Mouse (Mus musculus): ENCODE measurements around the gene Ift140. TPM values are rescaled to one million over a fixed set of nuclear protein-coding genes. Genes with fewer than 3 reads are reported as not detected.

Ift140 gene
- polyA plus RNA-seq, 1 experiment from 2014 or later = 18.0 TPM

DNA sequence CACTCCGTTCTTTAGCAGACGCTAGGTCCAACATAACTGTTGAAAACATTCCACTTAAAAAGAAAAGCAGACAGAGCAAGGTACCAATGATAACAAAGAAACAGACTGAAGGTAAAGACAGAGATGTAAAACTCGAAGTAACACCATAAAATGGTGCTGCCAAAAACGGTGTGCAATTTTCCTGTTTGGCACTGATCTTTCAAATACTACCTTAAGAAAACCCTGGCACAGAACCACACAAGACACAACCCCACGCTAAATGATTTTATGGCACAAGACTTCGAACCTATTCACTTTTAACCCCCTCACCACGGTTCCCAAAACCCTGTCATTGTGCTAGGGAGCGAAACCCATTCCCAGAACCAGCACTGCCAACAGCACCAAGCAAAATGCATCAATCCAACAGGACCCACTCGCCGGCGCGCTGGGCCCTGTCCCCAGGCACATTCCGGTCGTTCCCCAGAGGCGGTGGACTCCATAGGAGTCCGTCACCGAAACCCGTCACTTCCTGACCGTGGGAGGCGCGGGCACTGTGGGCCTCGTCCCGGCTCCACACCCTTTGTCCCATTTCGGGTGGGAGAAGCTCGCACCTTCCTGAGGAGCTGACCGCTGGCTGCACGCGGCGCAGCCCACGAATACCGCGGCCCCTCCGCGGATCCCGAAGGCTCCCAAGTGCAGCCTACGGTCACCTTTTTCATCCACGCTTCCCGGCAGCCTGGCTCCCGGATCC, 879 bp upstream of the Ift140 start:
- WGBS = under 1% methylated on average over 39 of the region's 39 CpGs
- Histone ChIP-seq H3K27ac (ENCODE audit: low read depth) (peak overlapping the region; percentile 86), H3K4me3 (ENCODE audit: low read depth, low read length) (peak overlapping the region; percentile 98), H3K4me1 (ENCODE audit: insufficient read depth) (0 out of 2 replicates have a peak, but pooled peaks cover 4% of the 10 kb centered on the region), H3K27me3 (ENCODE audit: insufficient read depth, low read length) (no peaks in the 10 kb centered on the region), H3K4me2 (peak overlapping the region; percentile 90), H3K9me3 (ENCODE audit: low read depth, low read length) (no peaks in the 10 kb centered on the region), H3K9ac (peak overlapping the region; percentile 86), H3K36me3 (ENCODE audit: insufficient read depth) (peaks cover 25% of the 10 kb centered on the region)
- DNase-seq (peak; percentile 59), ATAC-seq (ENCODE audit: insufficient read depth) (peak; percentile 17; the same call in 1 of the 2 replicates)
- TF ChIP-seq CTCF (IDR thresholded peaks at IDR 0.05; ENCODE audit: low read depth) = no peak

DNA sequence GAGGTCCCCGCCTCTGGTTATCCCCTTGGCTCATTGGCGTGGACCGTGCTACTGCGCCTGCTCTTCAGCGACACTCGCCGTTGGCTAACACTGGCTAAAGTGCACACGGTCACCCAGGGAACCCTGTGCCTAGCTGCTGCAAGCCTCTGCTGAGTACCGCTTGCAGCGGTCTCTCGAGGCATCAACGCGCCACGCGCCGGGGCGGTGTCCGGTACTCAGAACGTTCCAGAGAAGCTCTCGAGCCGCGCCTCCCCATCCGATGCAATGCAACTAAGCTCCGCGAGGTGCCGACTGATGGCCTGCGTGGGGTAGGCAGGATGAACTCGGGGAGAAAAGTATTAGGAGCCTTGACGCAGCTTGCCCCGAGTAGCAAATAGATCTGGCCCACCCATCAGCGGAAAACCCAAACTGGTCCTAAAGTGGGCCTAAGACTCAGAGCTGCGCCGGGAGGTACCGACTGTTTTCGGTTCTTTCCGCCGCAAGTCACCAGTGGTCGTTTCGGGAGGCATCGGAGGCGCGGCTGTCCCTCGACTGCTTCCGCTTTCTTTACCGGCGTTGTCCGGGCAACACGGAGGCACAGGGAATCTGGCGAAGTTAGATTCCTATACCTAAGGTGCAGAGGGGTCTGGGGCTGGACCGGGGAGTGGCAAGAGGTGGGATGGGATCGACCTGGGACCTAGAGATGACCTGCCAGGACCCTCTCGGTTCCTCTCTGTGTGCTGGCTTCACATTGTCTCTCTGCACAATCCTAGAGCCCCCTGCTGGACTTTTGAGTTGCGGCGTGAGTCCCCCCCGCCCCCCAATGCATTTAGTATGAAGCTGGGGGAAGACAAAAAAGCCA, 627 bp downstream of the Ift140 start:
- peak overlapping the region; percentile 72 for H3K9ac ChIP-seq
- TF ChIP-seq CTCF (IDR thresholded peaks at IDR 0.05; ENCODE audit: low read depth) = peak; percentile 54
- no peaks in the 10 kb centered on the region for H3K9me3 ChIP-seq (ENCODE audit: low read depth, low read length)
- peak; percentile 88 for ATAC-seq (ENCODE audit: insufficient read depth)
- H3K27ac ChIP-seq (ENCODE audit: low read depth) = peak overlapping the region; percentile 86
- DNase-seq = peak; percentile 85
- H3K4me2 ChIP-seq = peak overlapping the region; percentile 93
- H3K4me1 ChIP-seq (ENCODE audit: insufficient read depth) = 0 out of 2 replicates have a peak, but pooled peaks cover 4% of the 10 kb centered on the region
- peak overlapping the region; percentile 98 for H3K4me3 ChIP-seq (ENCODE audit: low read depth, low read length)
- peaks cover 11% of the 10 kb centered on the region for H3K36me3 ChIP-seq (ENCODE audit: insufficient read depth)
- no peaks in the 10 kb centered on the region for H3K27me3 ChIP-seq (ENCODE audit: insufficient read depth, low read length)
- under 1% methylated on average over 55 of the region's 55 CpGs for WGBS

DNA sequence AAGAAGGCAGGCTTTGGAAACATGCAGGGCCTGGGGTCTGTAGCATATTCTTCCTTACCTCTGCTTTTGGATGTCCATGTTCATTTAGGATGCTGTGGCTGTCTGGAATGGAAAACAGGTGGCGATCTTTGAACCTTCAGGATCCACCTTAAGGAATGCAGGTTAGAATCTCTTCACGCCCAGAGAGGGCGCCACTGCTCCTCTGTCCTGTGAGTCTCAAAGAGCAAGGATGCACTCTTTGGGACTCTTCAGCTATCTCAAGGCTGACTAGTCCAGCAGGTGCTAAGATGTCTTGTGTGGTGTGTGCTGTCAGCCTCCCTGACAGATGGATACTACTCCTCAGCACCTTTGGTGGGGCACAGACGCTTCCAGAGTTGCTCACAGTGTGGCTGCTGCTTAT, 20.3 kb downstream of the Ift140 start:
- H3K36me3 ChIP-seq (ENCODE audit: insufficient read depth) = peaks cover 48% of the 10 kb centered on the region

GRCm38 (mm10) chr17:25044879-25045278, 29.0 kb downstream of the Ift140 start:
- Histone ChIP-seq H3K4me3 (ENCODE audit: low read depth, low read length) (no peak overlapping the region), H3K36me3 (ENCODE audit: insufficient read depth) (peaks cover 15% of the 10 kb centered on the region; the same call in 1 of the 2 replicates)

More for the DNA sequence above, 20.3 kb downstream of the Ift140 start:
- Histone ChIP-seq H3K9me3 (ENCODE audit: low read depth, low read length) (no peaks in the 10 kb centered on the region), H3K27me3 (ENCODE audit: insufficient read depth, low read length) (no peaks in the 10 kb centered on the region), H3K4me2 (no peak overlapping the region), H3K4me1 (ENCODE audit: insufficient read depth) (no peaks in the 10 kb centered on the region), H3K4me3 (ENCODE audit: low read depth, low read length) (no peak overlapping the region), H3K27ac (ENCODE audit: low read depth) (no peak overlapping the region), H3K9ac (no peak overlapping the region)
- DNase-seq (peak; percentile 30), ATAC-seq (ENCODE audit: insufficient read depth) (no peak)
- WGBS = 53% methylated on average over 4 of the region's 4 CpGs
- TF ChIP-seq CTCF (IDR thresholded peaks at IDR 0.05; ENCODE audit: low read depth) = peak; percentile 44

GRCm38 (mm10) chr17:25045281-25045680, 29.4 kb downstream of the Ift140 start:
- ATAC-seq (ENCODE audit: insufficient read depth) (no peak), DNase-seq (no peak)
- WGBS = 75% methylated on average over 4 of the region's 4 CpGs
- no peak overlapping the region for H3K4me2 ChIP-seq
- H3K9me3 ChIP-seq (ENCODE audit: low read depth, low read length) = no peaks in the 10 kb centered on the region
- H3K27ac ChIP-seq (ENCODE audit: low read depth) = no peak overlapping the region
- TF ChIP-seq CTCF (IDR thresholded peaks at IDR 0.05; ENCODE audit: low read depth) = no peak
- H3K4me3 ChIP-seq (ENCODE audit: low read depth, low read length) = no peak overlapping the region
- no peak overlapping the region for H3K9ac ChIP-seq
- no peaks in the 10 kb centered on the region for H3K27me3 ChIP-seq (ENCODE audit: insufficient read depth, low read length)
- H3K4me1 ChIP-seq (ENCODE audit: insufficient read depth) = no peaks in the 10 kb centered on the region
- H3K36me3 ChIP-seq (ENCODE audit: insufficient read depth) = peaks cover 15% of the 10 kb centered on the region; the same call in 1 of the 2 replicates

More at GRCm38 (mm10) chr17:25044879-25045278, 29.0 kb downstream of the Ift140 start:
- Histone ChIP-seq H3K9ac (no peak overlapping the region), H3K27me3 (ENCODE audit: insufficient read depth, low read length) (no peaks in the 10 kb centered on the region), H3K4me1 (ENCODE audit: insufficient read depth) (no peaks in the 10 kb centered on the region), H3K9me3 (ENCODE audit: low read depth, low read length) (no peaks in the 10 kb centered on the region), H3K27ac (ENCODE audit: low read depth) (no peak overlapping the region), H3K4me2 (no peak overlapping the region)
- no peak for ATAC-seq (ENCODE audit: insufficient read depth)
- no peak for TF ChIP-seq CTCF (IDR thresholded peaks at IDR 0.05; ENCODE audit: low read depth)
- DNase-seq = no peak
- WGBS = 68% methylated on average over 7 of the region's 7 CpGs

DNA sequence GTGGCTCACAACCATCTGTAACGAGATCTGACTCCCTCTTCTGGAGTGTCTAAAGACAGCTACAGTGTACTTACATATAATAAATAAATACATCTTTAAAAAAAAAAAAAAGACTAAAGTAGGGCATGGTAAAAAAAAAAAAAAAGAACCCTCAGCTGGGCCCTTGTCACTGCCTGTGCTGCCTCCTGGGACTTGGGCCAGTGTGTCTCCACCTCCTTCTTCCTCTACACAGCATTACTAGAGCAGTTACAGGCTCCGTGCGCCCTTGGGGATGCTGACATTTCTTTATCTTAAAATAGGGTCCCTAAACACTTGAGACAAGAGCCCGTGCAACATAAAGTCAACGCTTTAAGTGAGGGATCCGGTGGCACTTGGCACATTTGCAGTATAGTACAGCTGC, 31.3 kb downstream of the Ift140 start:
- Histone ChIP-seq H3K4me2 (no peak overlapping the region), H3K4me3 (ENCODE audit: low read depth, low read length) (no peak overlapping the region), H3K36me3 (ENCODE audit: insufficient read depth) (peaks cover 18% of the 10 kb centered on the region; the same call in 1 of the 2 replicates), H3K9ac (no peak overlapping the region), H3K27ac (ENCODE audit: low read depth) (no peak overlapping the region), H3K4me1 (ENCODE audit: insufficient read depth) (no peaks in the 10 kb centered on the region), H3K9me3 (ENCODE audit: low read depth, low read length) (no peaks in the 10 kb centered on the region), H3K27me3 (ENCODE audit: insufficient read depth, low read length) (no peaks in the 10 kb centered on the region)
- no peak for TF ChIP-seq CTCF (IDR thresholded peaks at IDR 0.05; ENCODE audit: low read depth)
- DNase-seq (no peak), ATAC-seq (ENCODE audit: insufficient read depth) (no peak)
- 69% methylated on average over 5 of the region's 6 CpGs for WGBS

DNA sequence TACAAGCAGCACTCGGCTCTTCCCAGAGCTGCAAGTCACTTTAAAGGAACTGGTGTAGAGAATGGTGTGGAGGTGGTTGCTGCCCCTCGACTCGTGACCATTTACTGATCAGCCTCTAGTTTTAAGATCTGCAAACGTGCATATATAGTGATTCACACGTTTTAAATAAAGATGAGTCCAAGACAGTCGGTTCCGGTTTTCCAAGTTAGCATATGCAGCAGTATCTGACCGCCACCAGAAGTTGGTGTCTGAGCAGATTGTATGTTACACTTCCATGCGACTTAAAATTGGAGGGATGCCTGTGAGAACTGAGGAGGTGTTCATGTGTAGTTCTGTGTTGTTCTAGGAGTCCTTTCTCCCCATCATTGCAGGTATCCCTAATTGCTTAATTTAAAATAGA, 37.4 kb downstream of the Ift140 start:
- WGBS = 82% methylated on average over 9 of the region's 9 CpGs
- H3K36me3 ChIP-seq (ENCODE audit: insufficient read depth) = peaks cover 66% of the 10 kb centered on the region

More for the DNA sequence above, 37.4 kb downstream of the Ift140 start:
- ATAC-seq (ENCODE audit: insufficient read depth) (no peak), DNase-seq (no peak)
- Histone ChIP-seq H3K27ac (ENCODE audit: low read depth) (no peak overlapping the region), H3K4me2 (no peak overlapping the region), H3K9me3 (ENCODE audit: low read depth, low read length) (no peaks in the 10 kb centered on the region), H3K27me3 (ENCODE audit: insufficient read depth, low read length) (no peaks in the 10 kb centered on the region), H3K4me3 (ENCODE audit: low read depth, low read length) (no peak overlapping the region), H3K4me1 (ENCODE audit: insufficient read depth) (no peaks in the 10 kb centered on the region), H3K9ac (no peak overlapping the region)
- TF ChIP-seq CTCF (IDR thresholded peaks at IDR 0.05; ENCODE audit: low read depth) = no peak
